Mouse (Mus musculus): ENCODE results near the gene Ncapg2. TPM values are rescaled to one million over a fixed set of nuclear protein-coding genes. Genes with fewer than 3 reads are reported as not detected.
A peak's percentile ranks its signal among the peaks of the same experiment; 100 is the strongest.

Ncapg2 gene
- total RNA-seq (2022) = 1 to 10 TPM; 6.6 to 7.8 (median 7.0) TPM

DNA sequence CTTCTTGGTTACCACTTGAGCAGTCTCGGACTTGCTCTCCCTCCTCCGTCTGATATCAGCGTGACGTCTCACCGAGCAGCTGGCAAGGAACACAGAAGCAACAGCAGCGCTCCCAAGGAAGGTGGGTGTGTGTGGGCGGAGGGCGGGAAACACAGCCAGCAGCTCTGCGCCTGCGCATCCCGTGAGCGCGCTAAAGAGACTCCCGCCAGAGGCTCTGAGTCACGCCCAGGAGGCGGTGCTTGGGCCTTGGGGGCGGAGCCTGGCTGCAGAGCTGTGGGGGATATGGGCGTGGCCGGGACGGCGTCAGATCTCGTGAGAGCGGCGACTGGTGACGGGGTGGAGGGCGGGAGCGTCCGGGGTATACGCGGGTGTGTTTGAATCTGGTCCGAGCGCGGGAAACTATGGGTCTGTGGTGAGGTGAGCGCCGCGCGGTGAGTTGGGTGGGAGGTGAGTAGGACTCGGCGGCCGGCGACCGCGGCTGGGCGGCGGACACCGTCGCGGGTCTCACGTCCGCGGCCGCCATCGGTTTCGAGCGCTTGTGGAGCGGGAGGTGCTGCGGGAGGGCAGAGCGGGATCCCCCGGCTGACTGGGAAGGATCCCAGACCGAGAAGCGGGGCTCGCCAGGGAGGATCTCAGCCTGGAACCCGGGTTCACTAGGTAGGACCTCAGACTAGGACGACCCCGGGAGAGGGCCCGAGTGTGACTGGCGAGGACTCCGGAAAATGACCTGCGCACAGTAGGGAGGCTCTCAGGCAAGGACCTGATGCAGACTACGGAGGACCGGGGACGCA, at the start of gene Ncapg2:
TSS of gene Ncapg2 (plus strand) at position 358 of the 791 bp plus-strand sequence.
- DNase-seq (ENCODE audit: low spot score in 2 of 2) = peak; percentile 92 to 97

DNA sequence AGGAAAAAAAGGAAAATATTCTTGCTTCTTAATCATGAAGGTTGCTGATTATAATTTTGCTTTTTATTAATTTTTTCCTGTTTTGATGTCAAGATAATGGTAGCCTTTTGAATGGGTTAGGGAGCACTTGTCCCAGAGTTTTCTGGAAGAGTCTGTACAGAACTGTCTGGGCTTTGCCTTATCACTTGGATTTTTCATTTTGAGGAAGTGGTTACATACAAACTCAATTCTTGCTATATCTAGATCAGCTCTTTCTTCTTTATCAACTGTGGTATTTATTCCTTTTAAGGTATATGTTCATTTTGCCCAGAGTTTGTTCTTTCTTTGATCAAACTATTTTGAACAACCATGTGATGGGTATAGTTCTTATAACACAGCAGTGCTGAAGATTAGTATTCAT, 43.1 kb upstream of the Ncapg2 start:
- no peak for DNase-seq (ENCODE audit: low spot score in 2 of 2)

DNA sequence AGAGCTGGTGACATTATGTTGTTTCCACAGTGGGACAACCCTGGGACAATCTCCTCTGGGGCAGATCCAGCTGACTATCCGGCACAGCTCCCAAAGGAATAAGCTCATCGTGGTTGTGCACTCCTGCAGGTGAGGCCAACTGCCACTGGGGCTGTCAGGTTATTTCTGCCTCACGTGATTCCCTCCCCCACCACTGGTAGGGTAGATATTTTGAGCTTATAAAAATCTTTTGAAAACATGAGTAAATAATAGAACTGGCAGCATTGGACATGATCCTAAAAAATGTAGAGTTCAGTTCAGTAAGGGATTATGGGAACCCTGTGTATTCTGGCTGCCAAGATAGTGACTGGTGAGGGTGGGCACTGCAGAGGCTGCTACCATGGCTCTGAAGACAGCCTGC, 38.3 kb upstream of the Ncapg2 start:
- DNase-seq (ENCODE audit: low spot score in 2 of 2) = no peak

DNA sequence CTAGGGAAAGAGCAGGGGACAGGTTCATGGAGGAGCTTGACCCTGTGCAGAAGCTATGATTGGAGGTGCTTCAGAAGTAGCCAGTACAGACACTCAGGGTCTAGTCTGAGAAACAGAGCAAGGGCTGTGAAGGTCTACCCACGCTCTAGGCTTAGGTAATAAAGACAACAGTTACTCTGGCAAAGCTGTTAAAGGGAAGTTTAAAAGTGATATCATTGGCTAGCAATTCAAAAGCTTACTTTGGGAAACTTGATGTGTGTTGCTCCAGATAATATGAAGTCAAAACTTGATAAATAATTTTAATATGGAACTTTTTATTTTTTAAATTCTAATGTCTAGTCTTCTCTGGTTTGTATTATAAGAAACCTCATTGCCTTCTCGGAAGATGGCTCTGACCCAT, 37.9 kb upstream of the Ncapg2 start:
- DNase-seq (ENCODE audit: low spot score in 2 of 2) = no peak

DNA sequence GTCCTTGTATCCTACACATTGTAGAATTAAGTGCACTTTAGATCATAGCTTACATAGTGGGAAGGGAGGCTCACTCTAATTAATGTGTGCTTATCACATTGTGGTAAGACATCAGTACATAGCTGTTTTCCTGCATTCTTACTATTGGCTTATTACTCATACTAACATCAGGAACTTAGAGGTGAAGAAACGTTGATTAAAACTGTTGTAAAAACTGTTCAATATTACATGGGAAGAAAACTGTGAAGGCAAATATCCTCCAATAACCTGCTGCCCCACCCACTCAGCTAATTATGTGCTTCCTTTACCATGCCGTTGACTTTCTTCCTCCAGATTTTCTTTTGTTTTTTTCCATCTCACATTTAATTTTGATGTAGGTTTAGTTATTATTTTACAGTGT, 36.3 kb upstream of the Ncapg2 start:
- DNase-seq (ENCODE audit: low spot score in 2 of 2) = no peak

DNA sequence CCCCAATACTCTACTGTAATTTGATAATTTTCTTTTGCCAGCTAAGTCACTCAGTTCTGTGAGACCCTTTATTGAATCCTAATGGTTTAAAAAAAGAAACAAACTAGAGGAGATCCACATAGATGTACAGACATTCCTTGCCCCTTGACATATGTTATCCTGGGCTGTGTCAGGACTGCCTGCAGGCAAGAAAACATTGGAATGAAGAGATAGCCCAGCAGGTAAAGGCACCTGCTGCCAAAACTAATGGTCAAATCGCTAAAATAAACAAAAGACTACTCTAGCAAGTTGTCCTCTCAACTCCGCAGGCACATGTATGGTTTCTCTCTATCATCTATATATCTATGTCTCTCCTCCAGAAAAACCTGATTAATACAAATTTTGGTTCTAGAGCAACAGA, 22.1 kb upstream of the Ncapg2 start:
- no peak for DNase-seq (ENCODE audit: low spot score in 2 of 2)

DNA sequence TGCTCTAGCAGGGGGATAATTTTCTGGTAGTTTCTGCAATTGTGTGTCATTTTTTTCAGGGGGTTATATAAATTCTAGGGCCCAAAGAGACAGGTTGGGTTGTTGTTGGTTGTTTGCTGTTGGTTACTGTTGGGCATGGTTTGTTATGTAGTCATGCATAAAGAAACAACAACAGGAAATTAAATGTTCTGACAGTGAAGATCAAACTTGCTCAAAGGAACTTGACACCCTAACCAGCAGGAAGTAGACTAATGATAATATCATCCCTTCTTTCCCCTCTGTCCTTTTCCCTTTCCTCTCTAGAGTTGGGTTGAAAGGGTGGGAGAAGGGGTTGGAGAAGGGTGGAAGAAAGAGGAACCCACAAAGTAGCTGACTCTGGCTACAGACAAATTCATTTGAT, 21.2 kb upstream of the Ncapg2 start:
- no peak for DNase-seq (ENCODE audit: low spot score in 2 of 2)

DNA sequence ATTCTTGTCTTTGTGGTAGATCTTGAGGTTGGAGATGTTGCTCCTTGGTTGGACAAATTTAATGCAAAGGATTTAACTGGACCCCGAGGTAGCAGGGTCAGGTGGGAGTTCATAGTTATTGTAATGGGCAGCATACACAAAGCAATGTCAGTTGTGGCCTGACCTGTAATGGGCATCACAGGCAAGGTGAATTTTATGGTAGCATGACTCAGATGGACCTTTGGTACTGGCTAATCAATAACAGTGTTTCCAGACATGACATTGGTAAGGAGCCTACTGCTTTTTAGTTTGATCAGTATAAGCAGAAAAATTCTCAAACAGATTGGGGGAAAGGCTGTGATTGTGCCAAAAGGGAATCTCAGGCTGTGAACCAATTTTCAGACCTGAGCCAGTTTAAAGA, 18.4 kb upstream of the Ncapg2 start:
- no peak for DNase-seq (ENCODE audit: low spot score in 2 of 2)

DNA sequence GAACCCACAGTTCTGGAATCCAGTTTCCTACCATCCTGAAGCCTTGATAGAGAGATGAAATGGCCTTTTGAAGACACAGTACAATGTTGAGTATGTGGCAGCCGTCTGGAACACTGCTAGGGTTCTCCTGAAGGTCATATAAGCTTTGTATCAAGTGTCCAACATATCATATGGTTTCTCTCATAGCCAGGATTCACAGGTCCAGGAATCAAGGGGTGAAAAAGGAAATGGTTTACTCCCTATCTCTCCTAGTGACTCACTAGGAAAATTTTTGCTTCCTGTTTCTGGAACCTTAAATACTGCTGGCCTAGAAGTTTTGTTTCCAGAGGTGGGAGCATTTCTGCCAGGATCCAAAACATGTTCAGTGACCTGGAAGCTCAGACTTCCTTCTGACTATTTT, 15.3 kb upstream of the Ncapg2 start:
- no peak for DNase-seq (ENCODE audit: low spot score in 2 of 2)

DNA sequence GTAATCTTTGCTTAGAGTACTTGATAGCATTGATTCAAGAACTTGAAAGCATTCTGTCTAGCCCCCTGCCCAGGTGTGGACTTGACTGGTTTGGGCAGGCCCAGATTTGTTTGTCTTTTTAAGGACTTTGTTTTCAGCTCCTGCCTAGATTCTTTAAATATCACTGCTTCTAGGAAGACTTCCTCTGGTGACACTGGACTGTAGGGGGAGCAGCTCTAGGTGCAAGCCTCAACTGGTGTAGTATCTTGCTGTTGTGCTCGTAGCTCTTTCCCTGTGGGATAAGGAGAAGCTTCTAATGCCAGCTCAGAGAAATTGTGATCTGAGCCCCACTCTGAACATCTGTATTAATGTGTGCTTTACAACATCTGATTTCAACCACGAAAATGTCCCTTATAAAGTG, 10.9 kb upstream of the Ncapg2 start:
- no peak for DNase-seq (ENCODE audit: low spot score in 2 of 2)

DNA sequence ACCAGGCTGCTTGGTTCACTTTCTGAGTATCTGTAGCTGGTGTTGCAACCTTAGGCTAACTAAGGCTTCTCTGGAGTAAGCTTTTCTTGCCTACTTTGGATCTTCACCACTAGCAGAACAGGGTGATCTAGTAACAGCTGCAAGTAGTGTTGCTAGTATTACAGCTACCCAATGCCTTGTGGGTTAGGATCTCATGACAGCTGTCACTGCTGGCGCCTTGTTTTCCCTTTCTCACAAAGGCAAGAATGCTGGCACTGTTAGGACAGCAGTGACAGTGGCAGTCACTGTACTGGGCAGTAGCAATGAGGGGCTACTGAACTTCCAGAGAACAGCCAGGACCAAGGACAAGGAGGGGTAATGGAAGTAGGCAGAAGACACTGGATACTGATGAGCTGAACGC, 9.9 kb upstream of the Ncapg2 start:
- no peak for DNase-seq (ENCODE audit: low spot score in 2 of 2)

DNA sequence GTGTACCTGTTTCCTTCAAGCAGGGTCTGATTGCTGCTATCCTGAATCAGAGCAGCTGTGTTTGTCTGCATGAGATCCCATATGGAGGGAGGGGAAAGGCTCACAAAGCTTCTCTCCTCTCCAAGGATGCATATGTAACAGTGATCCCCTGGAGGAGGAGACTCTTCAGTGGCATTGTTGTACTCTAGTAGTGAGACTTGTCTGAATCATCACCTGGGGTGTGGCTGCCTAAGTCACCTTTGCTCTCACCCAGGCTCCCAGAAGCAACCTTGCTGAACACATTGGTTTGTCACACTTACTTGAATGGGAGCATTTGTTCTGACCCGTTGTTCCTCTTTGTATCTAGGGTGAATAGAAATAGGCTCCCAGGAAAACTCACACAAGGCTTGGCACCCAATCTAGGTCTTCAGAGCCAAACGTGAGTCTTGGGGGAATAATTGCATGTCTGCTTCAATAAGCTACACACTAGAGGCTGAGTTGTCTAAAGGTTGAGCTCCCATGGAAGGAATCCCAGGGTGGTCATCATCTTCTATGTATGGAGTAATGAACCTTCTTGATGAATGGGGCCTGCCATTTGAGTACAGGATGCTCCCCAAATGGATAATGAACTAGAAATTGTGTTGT, 9.0 kb upstream of the Ncapg2 start:
- no peak for DNase-seq (ENCODE audit: low spot score in 2 of 2)

DNA sequence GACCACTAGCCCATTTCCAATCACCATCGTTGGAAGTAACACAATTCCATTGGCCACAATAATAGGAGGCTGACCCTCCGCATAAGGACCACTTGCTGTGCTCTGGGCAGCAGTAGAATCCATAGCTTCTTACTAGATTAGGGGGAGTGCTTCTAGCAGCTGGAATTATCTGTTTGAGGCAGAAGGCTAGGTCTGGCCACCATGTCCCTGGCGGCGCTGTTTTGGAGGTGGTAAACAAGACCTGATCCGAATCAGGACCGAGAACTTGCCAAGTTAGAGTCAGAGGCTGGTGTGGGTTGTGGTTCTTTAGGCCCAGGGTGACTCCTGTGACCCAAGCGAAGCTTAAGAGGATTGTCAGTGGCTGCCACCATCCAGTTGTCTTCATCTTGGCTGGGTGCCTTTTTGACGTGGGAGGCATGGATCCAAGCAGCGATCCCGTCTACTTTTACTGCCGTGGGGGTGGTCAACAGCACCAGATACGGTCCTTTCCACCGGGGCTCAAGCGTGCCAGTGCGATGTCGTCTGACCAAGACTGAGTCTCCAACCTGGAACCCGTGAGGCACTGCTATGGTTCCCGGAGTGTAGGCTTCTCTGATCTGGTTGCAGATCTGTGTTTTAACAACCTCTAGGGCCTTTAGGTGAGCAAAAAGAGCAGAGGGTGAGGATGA, 1.1 kb upstream of the Ncapg2 start:
- DNase-seq (ENCODE audit: low spot score in 2 of 2) = peak in 1 of 2 experiments; percentile 22

DNA sequence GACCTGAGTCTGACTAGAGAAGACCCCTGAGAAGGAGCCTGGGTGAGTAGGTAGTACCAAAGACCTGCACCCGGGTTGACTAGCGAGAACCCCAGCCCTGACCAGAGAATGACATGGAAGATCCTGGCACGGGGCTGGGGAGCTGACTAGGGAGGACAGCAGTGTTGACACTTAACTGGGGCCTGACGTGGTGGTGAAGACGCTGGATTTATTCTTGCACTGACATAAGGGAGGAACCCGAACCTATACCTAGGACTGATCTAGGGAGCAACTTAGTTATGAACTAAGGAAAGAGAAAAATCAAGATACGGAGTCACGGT, 594 bp downstream of the Ncapg2 start:
- DNase-seq (ENCODE audit: low spot score in 2 of 2) = no peak

DNA sequence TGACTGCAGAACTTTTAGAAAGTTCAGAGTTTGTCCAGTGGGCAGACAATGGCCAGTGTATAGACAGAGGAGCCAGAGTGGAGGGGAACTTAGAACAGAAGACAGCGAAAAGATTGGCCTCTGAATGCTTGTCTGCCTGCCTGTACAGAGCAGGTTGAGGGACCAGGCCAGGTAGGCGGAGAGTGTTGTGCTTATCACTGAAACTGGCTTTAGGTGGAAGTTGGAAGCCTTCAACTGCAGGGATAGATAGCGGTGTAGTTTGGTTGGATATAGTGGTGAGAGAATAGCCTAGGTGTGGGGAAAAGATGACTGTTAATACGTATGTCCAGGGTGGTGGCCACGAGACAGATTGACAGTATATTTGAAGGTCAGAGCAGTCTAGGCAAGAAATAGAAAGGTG, 2.7 kb downstream of the Ncapg2 start:
- no peak for DNase-seq (ENCODE audit: low spot score in 2 of 2)

DNA sequence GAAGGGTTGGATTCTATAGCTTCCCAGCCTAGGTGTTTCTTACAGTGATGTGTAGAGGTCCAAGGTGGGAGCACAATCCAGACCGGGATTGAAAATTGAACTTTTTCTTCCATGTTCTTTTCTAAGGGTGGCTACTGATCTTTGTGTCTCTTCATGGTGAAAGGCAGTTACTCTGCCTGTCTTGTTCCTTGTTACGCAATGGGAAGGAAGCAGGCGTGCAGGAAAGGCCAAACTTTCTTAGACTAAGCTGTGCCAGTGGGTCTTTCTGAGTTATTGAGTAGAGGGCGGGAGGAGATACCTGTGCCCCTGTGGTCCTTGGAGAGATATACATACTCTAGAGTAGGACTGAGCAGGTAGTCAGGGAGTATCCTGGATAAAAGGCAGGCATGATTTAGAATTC, 9.7 kb downstream of the Ncapg2 start:
- no peak for DNase-seq (ENCODE audit: low spot score in 2 of 2)

DNA sequence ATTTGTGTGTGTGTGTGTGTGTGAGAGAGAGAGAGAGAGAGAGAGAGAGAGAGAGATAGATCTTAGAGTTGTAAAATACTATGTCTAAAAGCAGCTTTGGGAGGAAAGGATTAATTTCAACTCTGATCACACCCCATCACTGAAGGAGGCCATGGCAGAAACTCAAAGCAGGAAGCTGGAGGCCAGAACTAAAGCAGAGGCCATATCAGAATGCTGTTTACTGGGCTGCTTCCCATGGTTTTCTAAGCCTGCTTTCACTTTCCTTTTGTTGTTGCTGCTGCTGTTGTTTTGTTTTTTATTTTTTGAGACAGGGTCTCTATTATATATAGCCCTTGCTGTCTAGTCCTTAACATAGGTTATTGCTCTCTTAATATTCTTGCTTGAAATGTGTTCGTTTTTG, 11.3 kb downstream of the Ncapg2 start:
- DNase-seq (ENCODE audit: low spot score in 2 of 2) = no peak

DNA sequence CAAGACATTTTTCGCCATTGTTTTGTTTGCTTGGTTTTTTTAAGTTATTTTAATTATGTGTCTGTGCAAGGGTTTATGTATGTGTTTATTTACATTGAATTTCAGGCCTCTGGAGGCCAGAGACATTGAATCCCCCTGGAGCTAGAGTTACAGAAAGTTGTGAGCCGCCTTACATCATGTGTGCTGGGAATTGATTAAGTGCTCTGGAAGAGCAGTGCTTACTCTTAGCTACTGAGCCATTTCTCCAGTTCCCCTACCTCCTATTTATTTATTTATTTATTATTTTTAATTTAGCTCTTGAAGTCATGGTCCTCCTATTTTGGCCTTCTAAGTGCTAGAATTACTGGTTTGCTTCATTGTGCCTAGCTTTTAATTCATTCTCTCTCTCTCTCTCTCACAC, 16.5 kb downstream of the Ncapg2 start:
- no peak for DNase-seq (ENCODE audit: low spot score in 2 of 2)

DNA sequence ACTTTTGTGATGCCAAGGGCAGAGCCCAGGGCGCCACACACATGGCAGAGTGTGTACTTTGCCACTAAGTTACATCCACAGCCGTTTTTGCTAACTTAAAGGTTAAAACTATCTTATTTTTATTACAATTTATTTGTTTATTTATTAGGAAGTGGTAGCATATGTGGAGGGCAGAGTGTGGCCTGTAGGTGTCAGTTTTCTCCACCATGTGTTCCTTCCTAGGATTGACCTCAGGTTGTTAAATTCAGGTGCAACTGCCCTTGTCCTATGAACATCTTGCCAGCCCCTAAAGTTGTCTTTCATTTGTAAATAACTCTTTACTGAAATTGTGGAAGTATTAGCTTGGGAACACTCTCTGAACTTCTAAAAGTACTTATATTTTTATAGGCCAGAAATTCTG, 20.2 kb downstream of the Ncapg2 start:
- no peak for DNase-seq (ENCODE audit: low spot score in 2 of 2)

DNA sequence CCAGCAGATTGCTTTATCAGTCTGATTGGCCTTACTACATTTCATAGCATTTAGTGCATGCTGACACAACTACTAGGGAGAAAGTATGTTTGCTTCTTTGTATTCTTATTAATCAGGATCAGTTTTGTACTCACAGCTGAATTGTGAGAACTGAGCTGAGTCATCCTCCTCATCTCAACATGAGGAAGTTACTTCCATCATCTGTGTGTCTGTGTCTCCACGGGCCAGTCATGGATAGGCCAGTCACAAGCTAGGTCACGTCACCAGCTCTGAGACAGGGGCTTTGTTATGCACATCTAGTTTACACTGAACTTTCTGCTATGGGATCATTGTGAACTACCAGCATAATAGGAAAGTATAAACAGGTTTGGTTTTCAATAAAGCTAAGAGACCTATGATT, 28.5 kb downstream of the Ncapg2 start:
- no peak for DNase-seq (ENCODE audit: low spot score in 2 of 2)

DNA sequence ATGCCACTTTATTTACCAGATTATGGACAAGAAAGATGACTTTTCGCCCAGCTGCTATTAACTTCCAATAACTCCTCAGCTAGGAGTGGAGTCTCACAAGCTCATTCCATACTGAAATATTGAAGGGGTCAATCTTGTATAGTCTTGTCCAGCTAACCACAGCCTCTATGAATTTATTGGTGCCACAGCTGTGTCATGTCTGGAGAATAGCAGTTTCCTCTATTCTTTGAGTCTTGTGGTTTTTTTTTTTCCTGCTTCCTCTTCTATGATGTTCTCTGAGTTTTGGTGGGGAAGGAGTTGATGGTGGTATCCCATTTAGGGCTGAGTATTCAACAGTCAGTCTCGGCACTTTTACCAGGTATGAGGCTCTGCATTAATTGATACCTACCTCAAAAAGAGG, 30.0 kb downstream of the Ncapg2 start:
- no peak for DNase-seq (ENCODE audit: low spot score in 2 of 2)

DNA sequence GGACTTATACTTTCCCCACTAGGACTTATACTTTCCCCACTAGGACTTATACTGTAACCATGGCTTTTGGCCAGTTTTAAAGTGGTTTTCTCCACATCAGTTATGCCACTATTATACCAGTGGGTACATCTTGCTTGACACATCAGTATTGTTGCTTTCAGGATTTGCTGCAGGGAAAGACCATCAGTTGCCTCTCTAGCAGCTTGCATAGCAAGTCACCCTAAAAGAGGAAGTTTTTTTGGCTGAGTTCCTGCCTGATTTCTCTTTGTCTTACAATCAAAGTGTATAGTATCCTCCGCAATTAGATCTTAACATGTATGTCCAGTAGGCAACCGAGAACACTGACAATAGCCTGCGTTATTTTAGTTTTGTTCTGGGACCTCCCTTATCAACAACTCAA, 30.9 kb downstream of the Ncapg2 start:
- no peak for DNase-seq (ENCODE audit: low spot score in 2 of 2)

DNA sequence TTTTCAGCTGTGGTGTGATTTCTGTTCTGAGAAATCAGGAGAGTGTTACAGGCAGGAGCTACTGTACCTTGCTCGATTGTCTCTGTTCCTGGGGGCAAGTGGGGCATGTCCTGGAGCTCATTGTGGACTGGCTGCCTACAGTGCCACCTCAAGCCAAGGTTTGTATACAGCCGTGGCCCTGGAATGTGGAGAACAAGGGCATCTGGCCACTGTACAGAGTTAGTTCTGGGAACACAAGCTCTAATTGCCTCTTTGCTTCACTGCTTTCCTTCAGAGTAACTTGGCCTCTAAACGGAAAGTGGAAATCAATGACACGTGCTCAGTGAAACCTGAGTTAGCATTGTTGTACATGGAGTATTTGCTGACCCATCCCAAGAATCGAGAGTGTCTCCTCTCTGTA, 33.4 kb downstream of the Ncapg2 start:
- no peak for DNase-seq (ENCODE audit: low spot score in 2 of 2)
